Mouse (Mus musculus) granulocyte monocyte progenitor cell, adult 5-6 weeks (primary cell): ENCODE results near the gene Gm21028. TPM values are rescaled to one million over a fixed set of nuclear protein-coding genes. Genes with fewer than 3 reads are reported as not detected.
"Not testable (repeated sequence)": the region's sequence is repeated elsewhere in the genome, so short reads cannot be mapped to it uniquely, and the experiment has no call there.

Source experiments
- ATAC-seq: replicated peaks from 2 replicates; pipeline ENCODE4 v1.8.0; 2016; ENCODE audit warnings: mild to moderate bottlenecking, moderate TSS enrichment, inconsistent platforms; ENCODE audit not compliant: poor library complexity, severe bottlenecking
- total RNA-seq, 2 experiments: library from RNA; stranded (forward) in 1 of 2; stranded (reverse) in 1 of 2; fragments of 200-712, 200-1000 nt in 1 of 2; fragments of >200 nt in 1 of 2; fragmentation: Nextera tagmentation in 1 of 2; gene quantifications; 2 replicates each; pipeline ENCODE4 v1.2.3; 2014 to 2017

The Gm21028 gene
- total RNA-seq (2014; fragmentation: Nextera tagmentation): not detected in 2 replicates
- total RNA-seq (2017): not detected in 2 replicates

- ATAC-seq: no peak
Observed at GRCm38 (mm10) chr7:42578488-42578887, at the start of gene Gm21028. Gm21028 (minus strand) TSS chr7:42578588.

- ATAC-seq: not testable (repeated sequence)
Observed at GRCm38 (mm10) chr7:42595666-42596065, 17.3 kb upstream of the Gm21028 start.

GRCm38 (mm10) chr7:42592413-42592812, 14.0 kb upstream of the Gm21028 start, which contains the start of gene Zfp977:
Zfp977 (minus strand) TSS chr7:42592547.
- ATAC-seq: not testable (repeated sequence)

- ATAC-seq: not testable (repeated sequence)
Observed at GRCm38 (mm10) chr7:42591311-42591710, 12.9 kb upstream of the Gm21028 start.

- no peak for ATAC-seq
Observed at GRCm38 (mm10) chr7:42551766-42552165, 26.6 kb downstream of the Gm21028 start.

Other genes starting within 250 kb of the Gm21028 start
- not detected in 2 replicates for gene 4933421I07Rik, start 130.5 kb downstream of the Gm21028 start, total RNA-seq (2014; fragmentation: Nextera tagmentation)
- gene 4933421I07Rik, start 130.5 kb downstream of the Gm21028 start, total RNA-seq (2017): not detected in 2 replicates
- 26.6 and 38.7 TPM in 2 replicates for gene Zfp141, start 72.8 kb downstream of the Gm21028 start, total RNA-seq (2014; fragmentation: Nextera tagmentation)
- 42.9 and 52.0 TPM in 2 replicates for gene Zfp141, start 72.8 kb downstream of the Gm21028 start, total RNA-seq (2017)
- not detected in 2 replicates for gene Zfp977, start 14.0 kb upstream of the Gm21028 start, total RNA-seq (2014; fragmentation: Nextera tagmentation)
- gene Zfp977, start 14.0 kb upstream of the Gm21028 start, total RNA-seq (2017): 1.0 TPM in 1 of 2 replicates, not detected in the other
- 5.5 and 8.4 TPM in 2 replicates for gene Zfp976, start 64.0 kb upstream of the Gm21028 start, total RNA-seq (2014; fragmentation: Nextera tagmentation)
- 5.4 and 5.7 TPM in 2 replicates for gene Zfp976, start 64.0 kb upstream of the Gm21028 start, total RNA-seq (2017)
- 9.9 and 11.9 TPM in 2 replicates for gene Zfp975, start 114.2 kb upstream of the Gm21028 start, total RNA-seq (2014; fragmentation: Nextera tagmentation)
- 4.5 and 7.6 TPM in 2 replicates for gene Zfp975, start 114.2 kb upstream of the Gm21028 start, total RNA-seq (2017)
- gene Gm17067, start 148.4 kb upstream of the Gm21028 start, total RNA-seq (2014; fragmentation: Nextera tagmentation): not detected in 2 replicates
- gene Gm17067, start 148.4 kb upstream of the Gm21028 start, total RNA-seq (2017): not detected in 2 replicates
- not detected in 2 replicates for gene Vmn2r62, start 214.9 kb upstream of the Gm21028 start, total RNA-seq (2014; fragmentation: Nextera tagmentation)
- not detected in 2 replicates for gene Vmn2r62, start 214.9 kb upstream of the Gm21028 start, total RNA-seq (2017)